Mouse (Mus musculus) embryonic facial prominence, embryonic 12.5 days (tissue): ENCODE data around the gene Glrx. TPM values are rescaled to one million over a fixed set of nuclear protein-coding genes. Genes with fewer than 3 reads are reported as not detected.

ENCODE experiments used
- ATAC-seq: fragments of 200-750 bp; cut with Nextera tagmentation; 2 replicates; pipeline ENCODE4 v1.8.0; 2017; ENCODE audit not compliant: insufficient number of reproducible peaks, insufficient read depth, low FRiP score, low TSS enrichment
- H3K27ac ChIP-seq: fragments of 300-500 bp; sonication (generic); 2 replicates; pipeline ENCODE4 v1.5.1; 2016; ENCODE audit warnings: mild to moderate bottlenecking
- H3K27me3 ChIP-seq: fragments of 300-500 bp; sonication (generic); 2 replicates; pipeline ENCODE4 v1.6.1; 2016; ENCODE audit warnings: mild to moderate bottlenecking, moderate library complexity
- H3K36me3 ChIP-seq: fragments of 300-500 bp; sonication (generic); 2 replicates; pipeline ENCODE4 v1.6.1; 2016; ENCODE audit warnings: mild to moderate bottlenecking
- H3K4me1 ChIP-seq: fragments of 300-500 bp; sonication (generic); 2 replicates; pipeline ENCODE4 v1.6.1; 2016
- H3K4me2 ChIP-seq: fragments of 300-500 bp; sonication (generic); replicated peaks from 2 replicates; pipeline ENCODE4 v1.6.1; 2016; ENCODE audit warnings: mild to moderate bottlenecking, moderate library complexity
- H3K4me3 ChIP-seq: fragments of 300-500 bp; sonication (generic); 2 replicates; pipeline ENCODE4 v1.5.1; 2016; ENCODE audit warnings: mild to moderate bottlenecking
- H3K9ac ChIP-seq: fragments of 300-500 bp; sonication (generic); 2 replicates; pipeline ENCODE4 v1.6.1; 2016; ENCODE audit warnings: mild to moderate bottlenecking, moderate library complexity
- H3K9me3 ChIP-seq: fragments of 300-500 bp; sonication (generic); 2 replicates; pipeline ENCODE4 v1.6.1; 2016; ENCODE audit warnings: mild to moderate bottlenecking, moderate library complexity
- WGBS: fragments of 180-500 bp; shearing (Covaris S2); methylation state at CpG from one replicate; pipeline ENCODE4 v1.1.7; 2016; 5-methylcytosine and 5-hydroxymethylcytosine counted together
- polyA plus RNA-seq: library from polyadenylated mRNA; unstranded; fragments of >200 nt; fragmentation: Nextera tagmentation; extraction: Ambion mirVana; gene quantifications from 2 replicates; pipeline ENCODE4 v1.2.1, GENCODE M21; 2016

Glrx gene
- polyA plus RNA-seq, 1 experiment from 2014 or later: 30.0 TPM

DNA sequence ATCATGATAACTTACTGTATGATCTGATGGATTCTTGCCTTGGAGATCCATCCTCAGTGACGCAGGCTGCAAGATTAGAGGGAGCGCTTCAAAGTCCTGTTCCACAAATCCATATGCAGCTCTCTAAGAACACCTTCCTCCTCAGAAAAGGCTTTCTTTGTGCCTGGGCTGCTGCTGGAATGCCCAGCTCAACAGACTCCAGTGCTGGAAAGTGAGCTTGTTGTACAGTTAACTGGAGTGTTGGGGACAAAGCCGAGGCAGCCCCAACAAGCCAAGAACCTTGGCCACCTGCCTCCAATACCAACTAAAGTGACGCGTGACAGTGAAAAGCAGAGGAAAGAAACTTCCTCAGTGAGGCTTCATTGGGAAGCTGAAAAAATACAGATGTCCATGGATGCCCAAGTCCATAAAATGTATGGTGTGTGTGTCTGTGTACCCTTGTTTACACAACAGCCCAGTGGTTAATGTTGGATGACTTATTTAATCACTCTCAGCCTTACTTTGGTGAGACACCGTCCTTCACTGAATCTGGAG lies 1.2 kb downstream of the Glrx start:
- Histone ChIP-seq H3K27me3 (no peaks in the 10 kb centered on the region), H3K27ac (peak overlapping the region; percentile 72; the same call in 1 of the 2 replicates), H3K4me2 (peak overlapping the region; percentile 71), H3K9ac (peak overlapping the region; percentile 49; the same call in 1 of the 2 replicates), H3K4me1 (peaks cover 16% of the 10 kb centered on the region), H3K4me3 (peak overlapping the region; percentile 55), H3K9me3 (no peaks in the 10 kb centered on the region), H3K36me3 (no peaks in the 10 kb centered on the region)
- 61% methylated on average over 6 of the region's 6 CpGs for WGBS
- ATAC-seq: no peak

DNA sequence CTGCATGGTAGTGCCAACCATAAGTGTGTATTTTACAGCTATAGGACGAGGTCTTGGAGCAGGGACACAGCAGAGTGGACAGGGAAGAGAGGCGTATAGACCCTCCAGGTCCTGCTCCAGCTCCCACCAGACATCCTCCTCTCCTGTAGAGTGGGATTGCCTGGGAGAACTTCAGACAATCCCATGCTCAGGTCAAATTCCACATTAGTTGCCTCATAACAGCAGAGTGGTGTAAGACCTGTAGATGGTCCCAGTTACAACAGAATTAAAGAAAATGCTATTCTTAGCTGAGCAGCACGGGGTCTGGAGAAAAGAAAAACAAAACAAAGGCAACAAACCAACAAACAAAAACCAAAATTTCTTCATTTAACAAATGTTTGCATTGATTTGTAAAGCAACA lies 2.3 kb downstream of the Glrx start:
- H3K9me3 ChIP-seq: no peaks in the 10 kb centered on the region
- no peaks in the 10 kb centered on the region for H3K36me3 ChIP-seq
- ATAC-seq: no peak
- peaks cover 16% of the 10 kb centered on the region for H3K4me1 ChIP-seq
- H3K27me3 ChIP-seq: no peaks in the 10 kb centered on the region
- H3K27ac ChIP-seq: no peak overlapping the region
- no peak overlapping the region for H3K4me2 ChIP-seq
- H3K9ac ChIP-seq: no peak overlapping the region
- WGBS: 85% methylated on average over 3 of the region's 3 CpGs
- no peak overlapping the region for H3K4me3 ChIP-seq

DNA sequence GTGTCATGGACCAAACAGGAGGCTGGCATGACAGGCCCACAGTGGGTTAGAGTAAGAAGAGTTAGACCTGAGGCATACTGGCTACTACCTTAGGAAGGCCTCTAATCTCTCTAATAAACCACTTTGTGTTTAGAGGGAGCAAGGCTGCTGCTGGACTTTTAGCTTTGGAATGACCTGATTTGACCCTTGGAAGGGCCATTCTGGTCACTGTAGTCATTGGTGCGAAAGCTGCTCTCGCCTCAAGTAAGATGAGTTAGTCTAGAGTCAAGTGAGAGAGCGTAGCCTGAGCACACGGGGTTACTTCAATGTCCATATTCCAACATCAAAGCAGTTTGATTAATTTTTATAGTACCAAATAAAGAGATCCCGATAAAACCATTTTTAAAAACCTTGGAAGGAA lies 3.7 kb downstream of the Glrx start:
- Histone ChIP-seq H3K27ac (no peak overlapping the region), H3K4me2 (no peak overlapping the region), H3K27me3 (no peaks in the 10 kb centered on the region), H3K4me1 (peaks cover 16% of the 10 kb centered on the region), H3K9ac (no peak overlapping the region), H3K4me3 (no peak overlapping the region), H3K36me3 (no peaks in the 10 kb centered on the region), H3K9me3 (no peaks in the 10 kb centered on the region)
- WGBS: 94% methylated on average over 5 of the region's 5 CpGs
- ATAC-seq: no peak

DNA sequence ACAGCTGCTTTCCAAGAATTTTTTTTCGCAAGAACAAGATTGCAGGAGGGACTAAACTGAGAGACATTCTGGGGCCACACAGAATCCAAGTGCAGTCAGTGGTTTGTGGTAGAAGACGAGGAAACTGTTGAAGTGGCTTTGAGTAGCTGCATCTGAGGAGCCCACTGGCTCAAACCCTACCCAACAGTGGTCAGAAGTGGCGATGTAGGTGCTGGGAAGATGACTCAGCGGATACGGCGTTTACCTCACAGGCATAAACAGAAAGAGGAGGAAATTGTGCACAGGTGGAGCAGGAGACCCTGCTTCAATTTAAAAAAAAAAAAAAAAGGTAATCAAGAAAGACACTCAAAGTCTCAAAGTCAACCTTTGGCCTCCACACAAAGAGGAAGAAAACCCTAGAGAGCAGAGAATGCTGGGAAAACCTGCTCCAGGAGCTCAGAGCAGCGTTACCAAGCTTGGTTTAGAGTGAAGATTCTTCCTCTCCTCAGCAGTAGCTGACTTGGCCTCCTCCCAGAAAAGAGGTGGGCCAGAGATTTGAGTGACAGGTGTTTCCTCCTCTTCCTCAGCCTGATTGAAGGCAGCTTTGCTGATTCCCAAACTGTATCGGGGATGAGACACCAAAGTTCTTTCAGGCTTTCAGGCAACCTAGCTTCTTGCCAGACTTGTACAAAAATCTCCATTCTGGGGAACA lies 4.5 kb downstream of the Glrx start:
- no peaks in the 10 kb centered on the region for H3K36me3 ChIP-seq
- no peak overlapping the region for H3K4me2 ChIP-seq
- H3K27me3 ChIP-seq: no peaks in the 10 kb centered on the region
- H3K4me3 ChIP-seq: no peak overlapping the region
- no peak overlapping the region for H3K9ac ChIP-seq
- H3K9me3 ChIP-seq: no peaks in the 10 kb centered on the region
- 75% methylated on average over 8 of the region's 8 CpGs for WGBS
- no peak overlapping the region for H3K27ac ChIP-seq
- ATAC-seq: no peak
- peaks cover 16% of the 10 kb centered on the region for H3K4me1 ChIP-seq

DNA sequence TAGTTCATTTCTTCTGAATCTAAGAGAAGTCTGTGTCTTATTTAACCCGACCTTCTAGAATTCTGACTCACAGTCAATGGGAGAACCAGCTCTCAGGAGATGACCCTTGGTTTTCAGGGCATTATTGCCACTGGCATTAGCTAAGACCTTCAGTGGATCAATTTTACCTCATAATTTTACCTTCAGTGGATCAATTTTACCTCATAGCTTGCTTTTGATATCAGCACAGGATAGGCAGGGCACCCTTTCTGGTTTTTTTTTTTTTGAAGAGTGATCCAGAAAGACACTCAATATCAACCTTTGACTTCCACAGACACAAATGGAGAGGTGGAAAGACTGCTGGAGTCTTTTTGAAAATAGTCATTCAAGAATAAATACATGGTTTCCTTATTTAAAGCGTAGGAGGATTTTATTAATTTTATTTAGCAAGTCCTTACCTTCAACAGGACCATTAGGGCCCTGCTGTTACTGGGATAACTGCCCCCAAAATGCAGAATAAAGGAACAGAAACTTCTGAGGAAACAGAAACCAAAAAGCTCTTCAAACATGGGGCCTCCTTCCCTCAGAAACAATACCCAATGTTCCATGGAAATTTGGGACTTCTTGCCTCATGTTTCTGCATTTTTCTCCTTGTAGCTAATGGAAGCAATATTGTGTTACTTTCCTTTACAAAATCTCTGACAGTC lies 5.3 kb downstream of the Glrx start:
- no peak overlapping the region for H3K9ac ChIP-seq
- no peaks in the 10 kb centered on the region for H3K27me3 ChIP-seq
- no peak for ATAC-seq
- H3K9me3 ChIP-seq: no peaks in the 10 kb centered on the region
- no peak overlapping the region for H3K4me3 ChIP-seq
- H3K27ac ChIP-seq: no peak overlapping the region
- peaks cover 16% of the 10 kb centered on the region for H3K4me1 ChIP-seq
- no peaks in the 10 kb centered on the region for H3K36me3 ChIP-seq
- 81% methylated on average over 2 of the region's 2 CpGs for WGBS
- no peak overlapping the region for H3K4me2 ChIP-seq

DNA sequence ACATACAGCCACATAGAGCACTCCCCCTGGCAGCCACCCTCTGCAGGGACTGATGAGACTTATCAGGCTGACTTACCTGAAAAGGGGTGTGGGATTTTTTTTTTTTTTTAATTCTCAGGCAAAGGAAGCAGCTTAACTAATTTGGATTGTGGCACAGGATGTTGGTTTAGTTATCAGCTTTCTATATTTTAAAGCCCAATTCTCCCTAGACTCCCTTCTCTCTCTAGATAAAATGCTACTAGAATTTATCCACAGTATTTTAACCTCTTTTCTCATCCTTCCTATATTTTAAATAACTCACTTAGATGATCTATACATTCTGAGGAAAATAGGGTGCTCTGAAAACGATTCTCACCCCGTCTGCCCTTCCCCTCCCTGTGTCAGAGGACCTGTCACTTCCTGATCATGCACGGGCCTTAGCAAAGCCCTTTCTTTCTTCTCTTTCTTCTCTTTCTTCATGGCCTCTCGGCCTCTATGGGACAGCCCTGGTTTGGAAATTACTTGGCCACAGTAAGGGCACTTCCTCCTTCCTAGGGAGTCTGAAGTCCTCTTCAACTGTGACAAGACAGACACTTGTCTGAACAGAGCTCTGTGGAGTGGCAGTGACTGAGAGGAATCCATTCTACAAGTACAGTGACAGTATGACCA lies 6.0 kb downstream of the Glrx start:
- WGBS: 45% methylated on average over 4 of the region's 4 CpGs
- H3K27ac ChIP-seq: no peak overlapping the region
- peaks cover 12% of the 10 kb centered on the region for H3K4me1 ChIP-seq
- H3K9ac ChIP-seq: no peak overlapping the region
- no peak for ATAC-seq
- no peaks in the 10 kb centered on the region for H3K27me3 ChIP-seq
- H3K4me2 ChIP-seq: no peak overlapping the region
- H3K36me3 ChIP-seq: no peaks in the 10 kb centered on the region
- H3K4me3 ChIP-seq: no peak overlapping the region
- H3K9me3 ChIP-seq: no peaks in the 10 kb centered on the region

DNA sequence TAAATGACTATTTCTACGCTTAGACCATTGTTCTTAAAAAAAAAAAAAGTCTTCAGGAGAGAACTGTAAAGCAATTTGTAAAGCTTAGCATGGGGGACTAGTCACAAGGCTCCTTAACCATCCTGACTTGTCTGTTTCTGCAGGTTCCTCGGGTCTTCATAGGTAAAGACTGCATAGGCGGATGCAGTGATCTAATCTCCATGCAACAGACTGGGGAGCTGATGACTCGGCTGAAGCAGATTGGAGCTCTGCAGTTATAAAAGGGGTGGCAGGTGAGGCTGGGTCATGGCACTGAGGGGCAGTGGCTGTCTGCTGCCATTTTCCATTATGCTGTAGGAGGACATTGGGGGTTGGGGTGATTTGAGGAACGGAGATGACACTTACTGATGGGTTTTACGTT lies 7.4 kb downstream of the Glrx start:
- no peak overlapping the region for H3K4me3 ChIP-seq
- no peaks in the 10 kb centered on the region for H3K27me3 ChIP-seq
- H3K4me1 ChIP-seq: 0 out of 2 replicates have a peak, but pooled peaks cover under 1% of the 10 kb centered on the region
- WGBS: 93% methylated on average over 6 of the region's 6 CpGs
- no peak overlapping the region for H3K27ac ChIP-seq
- no peaks in the 10 kb centered on the region for H3K36me3 ChIP-seq
- H3K4me2 ChIP-seq: no peak overlapping the region
- no peak overlapping the region for H3K9ac ChIP-seq
- no peak for ATAC-seq
- no peaks in the 10 kb centered on the region for H3K9me3 ChIP-seq

DNA sequence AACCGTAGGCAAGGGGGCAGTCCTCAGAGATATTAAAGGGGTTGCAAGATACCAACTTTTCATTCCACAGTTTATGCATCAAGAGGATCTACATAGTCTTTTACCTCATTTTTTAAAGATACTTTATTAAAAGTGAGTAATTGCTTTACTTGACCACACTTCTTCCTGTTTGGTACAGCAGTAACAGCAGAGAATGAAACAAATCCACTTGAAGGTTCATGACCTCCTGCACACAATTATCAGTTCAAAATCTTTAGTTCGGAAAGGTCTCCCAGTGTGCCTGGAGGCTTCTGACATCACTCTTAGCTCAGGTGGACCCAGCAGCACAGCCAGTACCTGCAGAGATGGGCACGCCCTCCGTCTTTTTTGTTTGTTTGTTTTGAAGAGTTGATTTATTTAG lies 12.4 kb downstream of the Glrx start:
- Histone ChIP-seq H3K27me3 (no peaks in the 10 kb centered on the region), H3K27ac (no peak overlapping the region), H3K9ac (no peak overlapping the region), H3K36me3 (no peaks in the 10 kb centered on the region), H3K4me3 (no peak overlapping the region), H3K4me1 (no peaks in the 10 kb centered on the region), H3K9me3 (no peaks in the 10 kb centered on the region), H3K4me2 (no peak overlapping the region)
- WGBS: 84% methylated on average over 4 of the region's 4 CpGs
- no peak for ATAC-seq

DNA sequence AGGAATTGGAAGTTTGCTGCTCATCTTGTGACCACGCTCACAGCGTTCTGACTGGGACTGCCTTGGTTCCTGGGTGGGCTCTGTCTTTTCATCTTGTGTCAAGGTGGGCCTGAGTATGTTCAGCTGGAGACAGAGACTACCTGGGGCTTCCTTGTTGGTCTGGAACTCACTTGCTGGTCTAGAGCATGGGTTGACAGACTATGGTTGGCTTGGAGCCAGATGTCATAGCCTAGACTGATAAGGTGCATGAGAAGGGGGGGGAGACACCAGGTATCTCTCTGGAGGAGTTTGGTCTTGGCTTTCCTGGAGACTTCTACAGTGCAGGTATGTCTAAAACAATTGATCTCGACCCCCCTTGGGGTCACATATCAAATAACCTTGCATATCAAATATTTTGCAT lies 13.4 kb downstream of the Glrx start:
- H3K4me2 ChIP-seq: no peak overlapping the region
- ATAC-seq: no peak
- H3K9me3 ChIP-seq: no peaks in the 10 kb centered on the region
- H3K36me3 ChIP-seq: no peaks in the 10 kb centered on the region
- H3K4me1 ChIP-seq: no peaks in the 10 kb centered on the region
- no peaks in the 10 kb centered on the region for H3K27me3 ChIP-seq
- no peak overlapping the region for H3K4me3 ChIP-seq
- no peak overlapping the region for H3K9ac ChIP-seq
- 85% methylated on average over 3 of the region's 3 CpGs for WGBS
- no peak overlapping the region for H3K27ac ChIP-seq

DNA sequence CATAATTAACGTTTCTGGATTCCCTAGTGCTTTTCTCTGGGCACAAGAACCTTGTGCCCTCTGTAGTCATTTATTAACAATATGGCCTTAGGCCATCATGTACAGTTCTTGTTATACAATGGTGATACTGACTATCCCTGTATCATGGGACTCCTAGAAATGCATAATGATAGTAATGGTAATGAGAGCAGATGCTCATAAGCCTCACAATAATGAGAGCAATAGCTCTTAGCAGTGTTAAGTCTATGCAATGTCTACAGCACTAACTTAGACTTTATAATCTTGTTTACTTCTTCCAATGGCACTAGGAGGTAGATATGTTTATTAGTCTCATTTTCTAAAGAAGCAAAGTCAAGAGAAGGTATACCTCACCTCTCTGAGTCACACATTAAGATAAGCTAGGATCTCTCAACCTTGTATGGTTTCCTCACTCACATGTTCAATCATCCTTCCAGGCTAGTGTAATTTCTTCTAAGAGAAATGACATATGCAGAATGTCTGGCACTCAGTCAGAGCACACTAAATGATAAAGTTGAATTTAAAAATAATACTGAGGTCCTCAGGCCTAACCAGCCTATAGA lies 19.7 kb downstream of the Glrx start:
- Histone ChIP-seq H3K27me3 (no peaks in the 10 kb centered on the region), H3K4me3 (no peak overlapping the region), H3K4me1 (no peaks in the 10 kb centered on the region), H3K4me2 (no peak overlapping the region), H3K9ac (no peak overlapping the region), H3K27ac (no peak overlapping the region), H3K36me3 (no peaks in the 10 kb centered on the region), H3K9me3 (no peaks in the 10 kb centered on the region)
- ATAC-seq: no peak
- WGBS: 71% methylated on average over 1 of the region's 1 CpGs

DNA sequence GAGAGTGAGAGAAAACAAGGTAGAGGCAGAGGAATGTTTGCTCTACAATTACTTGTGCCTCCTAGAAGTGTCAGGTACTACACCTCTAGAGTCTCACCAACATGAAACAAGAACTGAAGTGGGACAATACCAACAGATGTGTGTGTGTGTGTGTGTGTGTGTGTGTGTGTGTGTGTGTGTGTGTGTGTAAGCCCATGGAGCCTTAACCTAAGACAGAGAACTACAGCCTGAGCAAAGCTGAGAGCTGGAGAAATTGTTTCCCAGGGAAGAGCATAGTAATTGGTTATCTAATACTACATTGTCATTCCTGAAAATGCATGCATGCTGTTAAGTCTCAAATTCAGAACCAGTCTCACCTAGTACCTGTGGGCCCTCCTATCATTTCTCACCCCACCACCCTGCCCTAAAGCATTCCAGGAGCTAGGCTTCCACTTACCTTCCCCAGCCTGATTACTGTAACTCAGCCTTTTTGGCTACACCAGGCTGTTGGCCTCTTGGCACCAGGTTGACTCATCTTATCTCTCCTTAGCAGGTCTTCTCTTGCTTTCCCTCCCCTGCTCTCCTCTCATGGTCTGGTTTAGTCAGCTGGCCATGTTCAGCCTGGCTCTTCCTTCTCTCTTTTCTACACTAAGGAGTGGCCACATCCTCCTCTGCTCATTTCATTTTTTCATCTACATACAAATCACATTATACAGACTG lies 26.0 kb downstream of the Glrx start:
- no peak overlapping the region for H3K4me3 ChIP-seq
- H3K27ac ChIP-seq: no peak overlapping the region
- no peaks in the 10 kb centered on the region for H3K9me3 ChIP-seq
- H3K9ac ChIP-seq: no peak overlapping the region
- ATAC-seq: no peak
- H3K27me3 ChIP-seq: no peaks in the 10 kb centered on the region
- peaks cover 14% of the 10 kb centered on the region; the same call in 1 of the 2 replicates for H3K36me3 ChIP-seq
- no peaks in the 10 kb centered on the region for H3K4me1 ChIP-seq
- no peak overlapping the region for H3K4me2 ChIP-seq
